Mouse (Mus musculus): ENCODE measurements at regions not wholly inside any gene's neighbourhood (a gene's known extent, or its start where the extent isn't known, plus 50 kb on each side); places are given as distances from the start of the nearest gene placed in this dataset.

DNA sequence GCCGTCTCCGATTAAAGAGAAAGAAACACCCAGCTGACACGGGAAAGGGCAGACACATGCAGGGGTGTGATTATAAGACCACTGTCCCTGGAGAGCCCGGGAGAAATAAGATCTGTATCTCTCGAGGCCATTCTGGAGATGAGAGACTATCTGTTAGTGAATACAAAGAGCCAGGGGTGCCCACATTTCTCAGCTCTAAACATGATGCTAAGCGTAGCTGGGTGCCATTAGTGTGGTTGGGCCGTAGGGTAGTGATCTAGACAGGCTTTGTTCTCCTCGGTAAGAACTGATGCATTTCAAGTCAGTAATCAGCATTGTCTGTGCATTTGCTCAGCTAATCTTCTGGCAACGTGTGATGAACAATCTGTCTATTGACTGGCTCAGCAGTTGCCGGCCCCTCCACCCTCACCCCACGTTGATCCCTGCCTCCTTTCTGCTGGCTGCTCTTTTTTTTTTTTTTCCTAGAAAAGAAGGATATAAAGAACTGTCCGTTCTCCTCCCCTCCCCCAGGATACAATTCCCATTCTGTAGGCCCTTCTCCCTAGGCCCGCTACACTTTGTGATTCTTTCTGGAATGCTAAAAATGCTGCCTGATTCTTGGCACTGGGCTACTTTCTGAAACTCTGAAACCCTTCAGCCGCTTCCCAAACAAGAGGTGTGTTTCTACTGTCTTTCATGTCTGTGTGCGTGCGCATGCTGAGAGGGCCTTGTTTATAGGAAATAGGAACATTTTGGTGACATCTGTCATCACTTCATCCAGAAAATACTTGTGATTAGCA lies 492.8 kb upstream of the Cited2 start:
- H3K4me1 ChIP-seq (ENCODE audit: control insufficient read depth, insufficient read depth, low read length) = peaks cover 2% of the 10 kb centered on the region; the same call in 1 of the 2 replicates
- H3K4me3 ChIP-seq (ENCODE audit: low read depth, low read length) = peak overlapping the region; percentile 13
- H3K27me3 ChIP-seq (ENCODE audit: control insufficient read depth, insufficient read depth, low read length) = no peaks in the 10 kb centered on the region
- H3K36me3 ChIP-seq (ENCODE audit: control insufficient read depth, insufficient read depth, low read length) = no peaks in the 10 kb centered on the region
- peak overlapping the region; percentile 53 for H3K4me2 ChIP-seq
- ATAC-seq (replicated peaks; ENCODE audit: insufficient number of reproducible peaks, low FRiP score, low TSS enrichment) = 0 out of 2 replicates have a peak, but pooled peaks have one; percentile 31
- H3K9ac ChIP-seq (ENCODE audit: low read depth, low read length) = peak overlapping the region; percentile 34; the same call in 1 of the 2 replicates
- H3K9me3 ChIP-seq (replicated peaks; ENCODE audit: control insufficient read depth, low read length) = no peaks in the 10 kb centered on the region
- 8% methylated on average over 16 of the region's 16 CpGs for WGBS (ENCODE audit: insufficient replicate concordance)
- 0 out of 2 replicates have a peak overlapping the region, but pooled peaks have one; percentile 22 for H3K27ac ChIP-seq (ENCODE audit: low read depth, low read length)

DNA sequence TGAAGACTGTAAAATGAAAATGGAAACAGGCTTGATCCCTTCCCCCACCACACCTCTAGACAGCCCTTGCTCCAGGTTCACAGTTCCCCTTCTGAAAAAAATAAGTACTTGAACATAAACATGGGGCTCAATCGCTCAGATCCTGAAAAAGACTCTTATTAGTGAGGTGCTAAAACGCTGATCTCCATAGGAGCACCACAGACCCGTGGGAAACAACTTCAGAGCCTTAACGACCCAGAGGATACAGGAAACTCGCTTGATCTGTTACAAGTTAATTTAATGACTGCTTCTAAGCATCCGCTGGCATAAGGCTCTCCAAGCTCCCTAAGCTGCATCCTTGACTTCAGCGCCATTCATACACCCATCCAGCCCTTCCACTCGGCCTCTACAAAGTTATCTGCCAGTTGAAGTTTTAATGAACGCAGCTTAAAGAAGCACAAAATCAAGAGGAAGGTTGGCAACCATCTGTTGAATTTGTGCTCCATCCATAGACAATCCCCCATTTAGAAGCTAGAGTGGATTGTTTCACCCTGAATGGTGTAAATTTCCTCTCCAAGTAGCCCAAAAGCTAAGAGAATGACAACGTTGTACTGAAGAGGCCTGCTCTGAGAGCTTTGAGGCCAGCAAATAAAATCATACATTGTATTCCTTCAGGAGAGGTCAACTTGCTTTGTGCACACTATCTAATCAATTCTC lies 486.9 kb upstream of the Cited2 start:
- H3K27ac ChIP-seq (ENCODE audit: low read depth, low read length) = no peak overlapping the region

GRCm38 (mm10) chr10:17236761-17237160 lies 486.3 kb upstream of the Cited2 start:
- no peaks in the 10 kb centered on the region for H3K36me3 ChIP-seq (ENCODE audit: control insufficient read depth, insufficient read depth, low read length)
- ATAC-seq (replicated peaks; ENCODE audit: insufficient number of reproducible peaks, low FRiP score, low TSS enrichment) = no peak
- 47% methylated on average over 2 of the region's 2 CpGs for WGBS (ENCODE audit: insufficient replicate concordance)
- no peak overlapping the region for H3K9ac ChIP-seq (ENCODE audit: low read depth, low read length)
- H3K4me2 ChIP-seq = no peak overlapping the region
- H3K4me3 ChIP-seq (ENCODE audit: low read depth, low read length) = no peak overlapping the region
- H3K27me3 ChIP-seq (ENCODE audit: control insufficient read depth, insufficient read depth, low read length) = no peaks in the 10 kb centered on the region
- no peak overlapping the region for H3K27ac ChIP-seq (ENCODE audit: low read depth, low read length)
- no peaks in the 10 kb centered on the region for H3K9me3 ChIP-seq (replicated peaks; ENCODE audit: control insufficient read depth, low read length)
- H3K4me1 ChIP-seq (ENCODE audit: control insufficient read depth, insufficient read depth, low read length) = peaks cover 8% of the 10 kb centered on the region; the same call in 1 of the 2 replicates

More for the DNA sequence above, 486.9 kb upstream of the Cited2 start:
- H3K4me2 ChIP-seq = no peak overlapping the region
- no peaks in the 10 kb centered on the region for H3K9me3 ChIP-seq (replicated peaks; ENCODE audit: control insufficient read depth, low read length)
- no peak for ATAC-seq (replicated peaks; ENCODE audit: insufficient number of reproducible peaks, low FRiP score, low TSS enrichment)
- H3K36me3 ChIP-seq (ENCODE audit: control insufficient read depth, insufficient read depth, low read length) = no peaks in the 10 kb centered on the region
- peaks cover 8% of the 10 kb centered on the region; the same call in 1 of the 2 replicates for H3K4me1 ChIP-seq (ENCODE audit: control insufficient read depth, insufficient read depth, low read length)
- no peak overlapping the region for H3K4me3 ChIP-seq (ENCODE audit: low read depth, low read length)
- H3K9ac ChIP-seq (ENCODE audit: low read depth, low read length) = no peak overlapping the region
- WGBS (ENCODE audit: insufficient replicate concordance) = 45% methylated on average over 10 of the region's 10 CpGs
- H3K27me3 ChIP-seq (ENCODE audit: control insufficient read depth, insufficient read depth, low read length) = no peaks in the 10 kb centered on the region

GRCm38 (mm10) chr10:17237463-17237862 lies 485.6 kb upstream of the Cited2 start:
- Histone ChIP-seq H3K4me1 (ENCODE audit: control insufficient read depth, insufficient read depth, low read length) (peaks cover 8% of the 10 kb centered on the region; the same call in 1 of the 2 replicates), H3K4me3 (ENCODE audit: low read depth, low read length) (no peak overlapping the region), H3K9ac (ENCODE audit: low read depth, low read length) (no peak overlapping the region), H3K27me3 (ENCODE audit: control insufficient read depth, insufficient read depth, low read length) (no peaks in the 10 kb centered on the region), H3K36me3 (ENCODE audit: control insufficient read depth, insufficient read depth, low read length) (no peaks in the 10 kb centered on the region), H3K27ac (ENCODE audit: low read depth, low read length) (no peak overlapping the region), H3K9me3 (replicated peaks; ENCODE audit: control insufficient read depth, low read length) (no peaks in the 10 kb centered on the region), H3K4me2 (no peak overlapping the region)
- no peak for ATAC-seq (replicated peaks; ENCODE audit: insufficient number of reproducible peaks, low FRiP score, low TSS enrichment)
- 55% methylated on average over 11 of the region's 11 CpGs for WGBS (ENCODE audit: insufficient replicate concordance)

GRCm38 (mm10) chr10:17237918-17238850 lies 484.8 kb upstream of the Cited2 start:
- Histone ChIP-seq H3K9ac (ENCODE audit: low read depth, low read length) (no peak overlapping the region), H3K4me2 (no peak overlapping the region), H3K27me3 (ENCODE audit: control insufficient read depth, insufficient read depth, low read length) (no peaks in the 10 kb centered on the region), H3K4me1 (ENCODE audit: control insufficient read depth, insufficient read depth, low read length) (peaks cover 8% of the 10 kb centered on the region; the same call in 1 of the 2 replicates), H3K4me3 (ENCODE audit: low read depth, low read length) (no peak overlapping the region), H3K36me3 (ENCODE audit: control insufficient read depth, insufficient read depth, low read length) (no peaks in the 10 kb centered on the region), H3K9me3 (replicated peaks; ENCODE audit: control insufficient read depth, low read length) (no peaks in the 10 kb centered on the region), H3K27ac (ENCODE audit: low read depth, low read length) (no peak overlapping the region)
- WGBS (ENCODE audit: insufficient replicate concordance) = 73% methylated on average over 12 of the region's 12 CpGs
- ATAC-seq (replicated peaks; ENCODE audit: insufficient number of reproducible peaks, low FRiP score, low TSS enrichment) = no peak

DNA sequence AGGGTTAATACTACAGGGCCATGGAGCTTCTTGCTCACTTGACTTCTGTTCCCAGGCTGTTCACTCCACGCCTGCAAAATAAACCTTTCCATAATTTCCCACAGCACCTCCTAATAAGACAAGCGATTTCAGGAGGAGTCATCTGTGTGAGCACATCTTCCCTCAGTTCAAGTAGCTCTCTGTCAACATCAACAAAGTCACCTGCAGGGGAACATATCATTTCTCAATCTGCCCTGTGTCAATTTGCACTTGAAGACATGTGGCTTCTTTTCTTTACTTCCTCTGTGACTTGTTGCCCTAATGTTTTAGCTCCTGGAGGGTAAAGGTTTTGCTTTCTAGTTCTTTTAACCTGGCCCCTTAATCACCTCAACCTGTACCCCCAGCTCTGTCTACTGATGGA lies 474.7 kb upstream of the Cited2 start:
- no peak for ATAC-seq (replicated peaks; ENCODE audit: insufficient number of reproducible peaks, low FRiP score, low TSS enrichment)
- Histone ChIP-seq H3K27me3 (ENCODE audit: control insufficient read depth, insufficient read depth, low read length) (no peaks in the 10 kb centered on the region), H3K4me1 (ENCODE audit: control insufficient read depth, insufficient read depth, low read length) (no peaks in the 10 kb centered on the region), H3K36me3 (ENCODE audit: control insufficient read depth, insufficient read depth, low read length) (no peaks in the 10 kb centered on the region), H3K9me3 (replicated peaks; ENCODE audit: control insufficient read depth, low read length) (no peaks in the 10 kb centered on the region), H3K4me3 (ENCODE audit: low read depth, low read length) (no peak overlapping the region), H3K9ac (ENCODE audit: low read depth, low read length) (no peak overlapping the region), H3K27ac (ENCODE audit: low read depth, low read length) (no peak overlapping the region), H3K4me2 (no peak overlapping the region)
- WGBS (ENCODE audit: insufficient replicate concordance) = 54% methylated on average over 2 of the region's 2 CpGs

GRCm38 (mm10) chr10:17253040-17253439 lies 470.0 kb upstream of the Cited2 start:
- no peaks in the 10 kb centered on the region for H3K36me3 ChIP-seq (ENCODE audit: control insufficient read depth, insufficient read depth, low read length)
- no peak overlapping the region for H3K27ac ChIP-seq (ENCODE audit: low read depth, low read length)
- H3K4me1 ChIP-seq (ENCODE audit: control insufficient read depth, insufficient read depth, low read length) = no peaks in the 10 kb centered on the region
- H3K27me3 ChIP-seq (ENCODE audit: control insufficient read depth, insufficient read depth, low read length) = no peaks in the 10 kb centered on the region
- ATAC-seq (replicated peaks; ENCODE audit: insufficient number of reproducible peaks, low FRiP score, low TSS enrichment) = no peak
- no peaks in the 10 kb centered on the region for H3K9me3 ChIP-seq (replicated peaks; ENCODE audit: control insufficient read depth, low read length)
- WGBS (ENCODE audit: insufficient replicate concordance) = 72% methylated on average over 4 of the region's 4 CpGs
- H3K4me3 ChIP-seq (ENCODE audit: low read depth, low read length) = no peak overlapping the region
- H3K9ac ChIP-seq (ENCODE audit: low read depth, low read length) = no peak overlapping the region
- H3K4me2 ChIP-seq = no peak overlapping the region

- Histone ChIP-seq H3K4me3 (ENCODE audit: low read depth, low read length) (no peak overlapping the region), H3K36me3 (ENCODE audit: control insufficient read depth, insufficient read depth, low read length) (no peaks in the 10 kb centered on the region), H3K9ac (ENCODE audit: low read depth, low read length) (no peak overlapping the region), H3K27me3 (ENCODE audit: control insufficient read depth, insufficient read depth, low read length) (no peaks in the 10 kb centered on the region), H3K27ac (ENCODE audit: low read depth, low read length) (no peak overlapping the region), H3K4me2 (no peak overlapping the region), H3K4me1 (ENCODE audit: control insufficient read depth, insufficient read depth, low read length) (no peaks in the 10 kb centered on the region), H3K9me3 (replicated peaks; ENCODE audit: control insufficient read depth, low read length) (no peaks in the 10 kb centered on the region)
- no peak for ATAC-seq (replicated peaks; ENCODE audit: insufficient number of reproducible peaks, low FRiP score, low TSS enrichment)
- 70% methylated on average over 4 of the region's 4 CpGs for WGBS (ENCODE audit: insufficient replicate concordance)
Observed at GRCm38 (mm10) chr10:17260154-17260553, 462.9 kb upstream of the Cited2 start.
